Mouse (Mus musculus) kidney, embryonic 15.5 days (tissue): Measurements from ENCODE around the gene Gusb. TPM values are rescaled to one million over a fixed set of nuclear protein-coding genes. Genes with fewer than 3 reads are reported as not detected.
A peak's percentile ranks its signal among the peaks of the same experiment; 100 is the strongest.
"Not testable (repeated sequence)": the region's sequence is repeated elsewhere in the genome, so short reads cannot be mapped to it uniquely, and the experiment has no call there.

Source experiments
- ATAC-seq: fragments of 200-750 bp; cut with Nextera tagmentation; replicated peaks from 2 replicates; pipeline ENCODE4 v1.8.0; 2017; ENCODE audit warnings: moderate TSS enrichment; ENCODE audit not compliant: low FRiP score
- H3K27ac ChIP-seq: fragments of 300-500 bp; sonication (generic); 2 replicates; pipeline ENCODE4 v1.5.1; 2015; ENCODE audit warnings: mild to moderate bottlenecking, inconsistent platforms
- H3K27me3 ChIP-seq: fragments of 300-500 bp; sonication (generic); 2 replicates; pipeline ENCODE4 v1.6.1; 2015; ENCODE audit warnings: inconsistent platforms
- H3K36me3 ChIP-seq: fragments of 300-500 bp; sonication (generic); 2 replicates; pipeline ENCODE4 v1.6.1; 2015; ENCODE audit warnings: inconsistent platforms
- H3K4me1 ChIP-seq: fragments of 300-500 bp; sonication (generic); 2 replicates; pipeline ENCODE4 v1.6.1; 2015; ENCODE audit warnings: inconsistent platforms
- H3K4me2 ChIP-seq: fragments of 300-500 bp; sonication (generic); 2 replicates; pipeline ENCODE4 v1.6.1; 2015; ENCODE audit warnings: moderate library complexity, mild to moderate bottlenecking, inconsistent platforms
- H3K4me3 ChIP-seq: fragments of 300-500 bp; sonication (generic); replicated peaks from 2 replicates; pipeline ENCODE4 v1.5.1; 2015; ENCODE audit warnings: mild to moderate bottlenecking, inconsistent platforms
- H3K9ac ChIP-seq: fragments of 300-500 bp; sonication (generic); 2 replicates; pipeline ENCODE4 v1.6.1; 2015; ENCODE audit warnings: mild to moderate bottlenecking, inconsistent platforms
- H3K9me3 ChIP-seq: fragments of 300-500 bp; sonication (generic); replicated peaks from 2 replicates; pipeline ENCODE4 v1.6.1; 2016; ENCODE audit warnings: inconsistent platforms
- whole genome bisulfite sequencing: fragments of 180-500 bp; shearing (Covaris S2); methylation state at CpG from one replicate; pipeline ENCODE4 v1.1.7; 2015; ENCODE audit warnings: mixed read lengths; 5-methylcytosine and 5-hydroxymethylcytosine counted together
- polyA plus RNA-seq: library from polyadenylated mRNA; unstranded; fragments of >200 nt; fragmentation: Nextera tagmentation; extraction: Ambion mirVana; gene quantifications from 2 replicates; pipeline ENCODE4 v1.2.1, GENCODE M21; 2015

Gene Gusb
- polyA plus RNA-seq, 1 experiment from 2014 or later: 55.2 TPM

DNA sequence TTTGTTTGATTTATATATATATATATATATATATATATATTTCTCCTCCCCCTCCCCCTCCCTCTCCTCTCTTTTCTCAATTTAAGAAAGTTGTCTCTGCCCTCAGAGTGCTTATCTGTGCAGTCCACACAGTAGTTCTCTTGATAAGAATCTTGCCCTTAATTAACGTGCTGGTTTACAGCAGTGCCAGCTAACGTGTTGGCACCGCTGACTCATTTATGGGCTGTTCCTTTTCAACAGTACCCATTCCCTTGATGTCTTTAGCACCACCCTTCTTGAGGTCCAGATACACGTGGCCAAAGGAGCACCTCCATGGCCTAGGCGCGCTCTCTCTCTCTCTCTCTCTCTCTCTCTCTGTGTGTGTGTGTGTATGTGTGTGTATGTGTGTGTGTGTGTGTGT lies 47.1 kb downstream of the Gusb start:
- no peaks in the 10 kb centered on the region for H3K27me3 ChIP-seq
- H3K36me3 ChIP-seq: no peaks in the 10 kb centered on the region
- H3K9me3 ChIP-seq: no peaks in the 10 kb centered on the region
- H3K4me1 ChIP-seq: 0 out of 2 replicates have a peak, but pooled peaks cover 2% of the 10 kb centered on the region
- WGBS: 80% methylated on average over 6 of the region's 6 CpGs
- ATAC-seq: no peak
- no peak overlapping the region for H3K27ac ChIP-seq
- H3K9ac ChIP-seq: no peak overlapping the region
- no peak overlapping the region for H3K4me3 ChIP-seq
- no peak overlapping the region for H3K4me2 ChIP-seq

DNA sequence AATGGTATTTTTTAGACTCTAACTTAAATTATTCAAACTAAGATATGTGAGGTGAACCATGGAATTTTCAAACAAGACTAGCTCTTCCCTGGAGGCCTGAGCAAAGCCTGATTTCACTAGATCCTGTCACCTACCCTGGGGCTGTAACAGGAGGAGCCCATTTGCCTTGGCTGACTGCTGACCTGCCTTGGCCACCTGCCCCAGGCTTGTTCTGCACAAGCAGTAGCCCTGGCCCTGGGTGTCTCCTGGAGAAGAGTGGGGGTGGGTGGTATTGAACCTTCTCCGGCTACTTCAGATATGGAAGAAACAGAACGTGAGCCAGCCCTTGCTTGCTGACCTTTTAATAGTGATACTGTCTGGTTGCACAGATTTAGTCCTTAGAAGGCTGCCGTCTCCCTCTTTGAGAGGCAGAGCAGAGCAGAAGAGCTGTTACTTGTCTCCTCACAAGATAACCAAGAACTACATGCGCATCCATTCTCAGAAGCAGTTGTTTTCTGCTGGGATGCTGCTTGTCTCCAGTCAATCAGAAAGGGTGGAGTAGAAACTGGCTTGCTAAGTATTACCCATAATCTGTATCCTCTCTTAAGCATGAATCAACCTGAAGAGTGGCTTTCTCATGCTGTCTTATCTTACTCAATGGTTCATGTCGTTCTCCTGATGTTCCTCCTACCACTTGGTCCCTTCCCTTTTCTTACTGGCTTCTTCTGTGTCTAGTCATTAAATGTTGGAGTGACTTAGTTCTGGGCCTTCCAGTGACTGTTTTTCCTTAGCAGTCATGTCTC lies 48.2 kb downstream of the Gusb start:
- H3K9me3 ChIP-seq: no peaks in the 10 kb centered on the region
- no peak overlapping the region for H3K4me2 ChIP-seq
- WGBS: 80% methylated on average over 5 of the region's 5 CpGs
- no peak overlapping the region for H3K4me3 ChIP-seq
- H3K27ac ChIP-seq: no peak overlapping the region
- no peak for ATAC-seq
- H3K27me3 ChIP-seq: no peaks in the 10 kb centered on the region
- H3K4me1 ChIP-seq: 0 out of 2 replicates have a peak, but pooled peaks cover 2% of the 10 kb centered on the region
- no peak overlapping the region for H3K9ac ChIP-seq
- no peaks in the 10 kb centered on the region for H3K36me3 ChIP-seq

DNA sequence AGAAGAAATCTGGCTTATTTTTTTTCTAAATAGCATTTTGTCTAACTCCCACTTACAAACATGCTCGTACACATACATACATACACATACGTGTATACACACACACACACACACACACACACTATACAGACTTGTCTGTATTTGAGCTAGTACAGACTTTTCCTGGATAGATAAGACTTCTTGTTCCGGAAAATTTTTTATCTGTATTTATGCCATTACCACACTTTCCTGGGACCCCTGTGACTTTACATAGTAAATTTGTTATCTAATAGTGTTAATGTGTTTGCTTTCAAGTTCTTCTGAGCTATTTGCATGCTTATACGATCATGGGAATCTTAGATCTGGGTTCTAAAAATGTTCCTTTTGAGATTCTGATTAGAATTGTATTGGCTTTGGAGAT lies 50.7 kb downstream of the Gusb start:
- H3K4me1 ChIP-seq: 0 out of 2 replicates have a peak, but pooled peaks cover 2% of the 10 kb centered on the region
- 90% methylated on average over 4 of the region's 4 CpGs for WGBS
- no peak overlapping the region for H3K27ac ChIP-seq
- no peak for ATAC-seq
- H3K9me3 ChIP-seq: no peaks in the 10 kb centered on the region
- H3K4me2 ChIP-seq: no peak overlapping the region
- no peak overlapping the region for H3K4me3 ChIP-seq
- no peaks in the 10 kb centered on the region for H3K27me3 ChIP-seq
- H3K36me3 ChIP-seq: no peaks in the 10 kb centered on the region
- H3K9ac ChIP-seq: no peak overlapping the region

DNA sequence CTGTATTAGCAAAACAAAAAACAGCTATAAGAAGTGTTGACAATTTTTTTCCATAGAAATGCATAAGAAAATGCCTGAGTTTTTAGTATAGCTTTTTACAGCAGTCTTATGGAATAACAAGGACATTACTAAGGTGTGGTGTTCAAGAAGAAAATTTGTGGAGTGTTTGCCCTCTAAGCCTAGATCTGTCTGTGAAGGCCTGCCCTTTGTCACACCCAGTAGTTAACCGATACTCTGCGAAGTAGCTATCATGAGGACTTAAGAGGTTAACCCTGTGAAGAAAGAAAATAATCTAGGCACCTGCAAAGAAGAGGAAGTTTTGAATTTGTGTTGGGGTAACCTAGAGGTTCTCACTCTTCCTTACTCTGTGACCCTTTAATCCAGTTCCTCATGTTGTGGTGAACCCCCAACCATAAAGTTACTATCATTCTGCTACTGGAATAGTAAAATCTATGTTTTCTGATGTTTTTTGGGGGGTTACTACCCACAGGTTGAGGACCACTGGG lies 55.3 kb downstream of the Gusb start:
- no peak overlapping the region for H3K4me3 ChIP-seq
- 93% methylated on average over 2 of the region's 2 CpGs for WGBS
- no peak overlapping the region for H3K4me2 ChIP-seq
- H3K9me3 ChIP-seq: no peaks in the 10 kb centered on the region
- H3K36me3 ChIP-seq: peaks cover 7% of the 10 kb centered on the region; the same call in 1 of the 2 replicates
- H3K27ac ChIP-seq: no peak overlapping the region
- no peaks in the 10 kb centered on the region for H3K27me3 ChIP-seq
- H3K9ac ChIP-seq: no peak overlapping the region
- H3K4me1 ChIP-seq: peaks cover 11% of the 10 kb centered on the region
- no peak for ATAC-seq

DNA sequence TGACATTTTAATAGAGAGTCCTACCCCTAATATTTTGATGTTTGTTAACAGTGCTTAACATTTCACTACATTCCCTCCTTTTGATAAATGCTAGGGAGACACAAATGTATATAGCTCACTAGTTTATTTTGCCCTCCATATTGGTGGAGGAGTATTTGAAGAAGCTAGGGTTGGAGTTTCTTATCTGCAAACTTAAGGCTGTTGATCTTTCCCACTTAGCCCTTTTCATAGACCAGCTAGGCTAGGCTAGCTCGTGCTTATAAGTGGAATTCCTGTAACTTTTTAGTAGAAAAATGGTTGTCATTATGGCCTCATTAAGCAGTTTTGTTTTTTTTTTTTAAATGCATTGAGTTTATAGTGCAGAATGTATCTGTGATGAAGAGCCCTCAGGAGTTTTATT lies 59.4 kb downstream of the Gusb start:
- WGBS: 72% methylated on average over 1 of the region's 1 CpGs
- 0 out of 2 replicates have a peak overlapping the region, but pooled peaks have one; percentile 12 for H3K4me2 ChIP-seq
- H3K27me3 ChIP-seq: no peaks in the 10 kb centered on the region
- H3K9ac ChIP-seq: no peak overlapping the region
- H3K36me3 ChIP-seq: peaks cover 7% of the 10 kb centered on the region; the same call in 1 of the 2 replicates
- no peak for ATAC-seq
- no peak overlapping the region; the same call in 1 of the 2 replicates for H3K4me3 ChIP-seq
- H3K9me3 ChIP-seq: no peaks in the 10 kb centered on the region
- peaks cover 16% of the 10 kb centered on the region for H3K4me1 ChIP-seq
- H3K27ac ChIP-seq: no peak overlapping the region

DNA sequence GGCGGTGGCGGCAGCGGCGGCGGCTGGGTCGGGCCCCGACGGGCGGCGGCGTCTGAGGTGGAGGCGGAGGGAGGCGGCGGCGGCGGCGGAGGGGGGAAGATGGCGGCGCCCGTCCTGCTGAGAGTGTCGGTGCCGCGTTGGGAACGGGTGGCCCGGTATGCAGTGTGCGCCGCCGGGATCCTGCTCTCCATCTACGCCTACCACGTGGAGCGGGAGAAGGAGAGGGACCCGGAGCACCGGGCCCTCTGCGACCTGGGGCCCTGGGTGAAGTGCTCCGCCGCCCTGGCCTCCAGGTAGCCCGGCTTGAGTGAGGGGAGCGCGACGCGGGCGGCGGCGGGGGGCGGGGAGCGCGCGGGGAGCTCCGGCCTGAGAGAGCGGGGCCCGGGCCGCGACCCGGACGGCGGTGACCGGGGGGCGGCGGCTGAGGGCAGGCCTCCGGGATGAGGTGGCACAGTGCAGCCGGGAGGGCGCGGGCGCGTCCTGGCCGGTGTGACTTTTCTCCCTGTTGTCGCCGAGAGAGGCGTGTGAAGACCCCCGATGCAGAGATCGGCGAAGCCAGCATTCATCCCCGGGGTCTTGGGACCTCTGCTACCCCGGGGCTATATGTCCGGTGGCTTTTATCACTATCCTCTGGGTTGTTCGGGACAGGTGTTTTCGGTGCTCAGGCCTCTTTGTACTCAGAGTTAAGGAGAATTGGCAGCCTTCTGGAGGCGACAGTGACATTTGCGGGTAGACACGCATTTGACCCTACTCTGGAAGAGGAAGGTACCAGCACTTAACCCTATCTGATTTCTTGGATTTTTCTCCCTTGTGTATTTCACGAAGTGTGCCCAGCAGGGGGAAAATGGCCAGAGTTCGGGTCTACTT lies 60.5 kb downstream of the Gusb start:
- WGBS: under 1% methylated on average over 49 of the region's 82 CpGs
- H3K27me3 ChIP-seq, H3K9me3 ChIP-seq, H3K36me3 ChIP-seq: not testable (repeated sequence)
- ATAC-seq: peak; percentile 50
- Histone ChIP-seq H3K9ac (peak overlapping the region; percentile 85), H3K4me2 (peak overlapping the region; percentile 74), H3K27ac (peak overlapping the region; percentile 75), H3K4me3 (peak overlapping the region; percentile 93), H3K4me1 (peaks cover 16% of the 10 kb centered on the region)

DNA sequence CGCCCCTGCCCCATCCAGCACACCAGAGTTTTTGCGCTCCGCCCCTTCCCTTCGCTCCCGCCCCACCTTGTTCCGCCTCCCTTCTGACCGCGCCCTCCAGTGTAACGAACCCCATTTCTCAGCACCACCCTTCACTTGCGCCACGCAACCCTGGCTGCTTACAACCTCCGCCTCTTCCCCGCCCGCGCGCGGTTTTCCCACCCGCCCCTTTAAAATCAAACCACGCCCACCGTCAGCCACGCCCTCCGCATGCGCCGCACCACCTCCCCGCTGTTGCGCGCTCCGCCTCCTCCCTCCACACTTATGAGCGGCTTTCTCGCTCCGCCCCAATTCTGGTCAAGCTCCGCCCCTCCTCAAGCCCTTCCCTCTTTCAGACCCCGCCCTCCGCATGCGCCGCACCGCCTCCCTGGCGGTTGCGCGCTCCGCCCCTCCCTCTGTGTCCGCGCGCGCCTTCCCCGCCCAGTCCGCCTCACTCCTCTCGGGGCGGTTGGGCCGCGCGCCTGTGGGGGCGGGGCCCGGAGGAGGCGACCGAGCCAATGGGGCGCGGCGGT lies 61.3 kb downstream of the Gusb start, which contains the start of gene Vkorc1l1:
TSS of gene Vkorc1l1 (plus strand) at position 476 of the 551 bp plus-strand sequence.
- Histone ChIP-seq H3K36me3 (peaks cover 7% of the 10 kb centered on the region; the same call in 1 of the 2 replicates), H3K4me1 (peaks cover 16% of the 10 kb centered on the region), H3K4me3 (peak within 1 kb of the TSS; percentile 93), H3K4me2 (peak within 1 kb of the TSS; percentile 74), H3K9me3 (no peaks in the 10 kb centered on the region), H3K27ac (peak within 1 kb of the TSS; percentile 75), H3K9ac (peak within 1 kb of the TSS; percentile 85), H3K27me3 (no peaks in the 10 kb centered on the region)
- ATAC-seq: peak; percentile 98
- WGBS: under 1% methylated on average over 54 of the region's 59 CpGs

DNA sequence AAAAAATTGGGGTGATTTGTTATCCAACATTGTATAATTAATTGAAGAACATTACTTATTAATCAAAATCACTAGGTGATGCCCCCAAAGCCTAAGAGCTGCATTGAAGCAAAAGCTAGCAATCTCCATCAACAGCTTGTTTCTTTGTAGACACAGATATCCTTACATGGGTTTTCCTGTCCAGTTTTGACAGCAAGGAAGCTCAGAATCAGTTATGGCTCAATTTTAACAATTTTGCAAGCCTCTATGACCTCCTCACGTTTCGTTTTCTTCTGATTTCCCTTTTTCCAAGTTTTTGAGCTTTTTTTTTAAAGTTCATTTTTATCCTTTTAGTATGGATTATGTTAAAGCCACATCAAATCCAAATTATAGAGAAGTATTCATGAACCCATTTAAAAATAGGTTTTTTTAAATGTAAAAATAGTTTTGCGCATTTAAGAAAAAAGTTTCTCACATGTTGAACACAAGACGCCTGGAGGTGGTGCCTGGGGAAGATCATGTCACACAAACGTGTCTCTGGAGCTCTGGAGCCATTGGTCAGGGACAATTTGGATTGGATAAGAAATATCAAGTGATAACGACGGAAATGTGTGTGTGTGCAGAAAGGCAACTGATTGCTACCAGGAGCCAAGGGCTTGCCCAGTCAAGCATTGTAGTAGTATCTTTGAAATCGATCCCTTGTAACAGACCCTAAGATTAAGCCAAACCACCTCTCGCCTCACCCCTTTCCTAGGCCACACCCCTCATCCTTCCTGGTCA lies 61.9 kb downstream of the Gusb start:
- Histone ChIP-seq H3K27me3 (no peaks in the 10 kb centered on the region), H3K4me3 (peak overlapping the region; percentile 93), H3K4me1 (peaks cover 16% of the 10 kb centered on the region), H3K4me2 (peak overlapping the region; percentile 55), H3K9me3 (no peaks in the 10 kb centered on the region), H3K27ac (peak overlapping the region; percentile 59), H3K9ac (peak overlapping the region; percentile 15; the same call in 1 of the 2 replicates), H3K36me3 (peaks cover 7% of the 10 kb centered on the region; the same call in 1 of the 2 replicates)
- 3% methylated on average over 9 of the region's 9 CpGs for WGBS
- peak; percentile 34; the same call in 1 of the 2 replicates for ATAC-seq

DNA sequence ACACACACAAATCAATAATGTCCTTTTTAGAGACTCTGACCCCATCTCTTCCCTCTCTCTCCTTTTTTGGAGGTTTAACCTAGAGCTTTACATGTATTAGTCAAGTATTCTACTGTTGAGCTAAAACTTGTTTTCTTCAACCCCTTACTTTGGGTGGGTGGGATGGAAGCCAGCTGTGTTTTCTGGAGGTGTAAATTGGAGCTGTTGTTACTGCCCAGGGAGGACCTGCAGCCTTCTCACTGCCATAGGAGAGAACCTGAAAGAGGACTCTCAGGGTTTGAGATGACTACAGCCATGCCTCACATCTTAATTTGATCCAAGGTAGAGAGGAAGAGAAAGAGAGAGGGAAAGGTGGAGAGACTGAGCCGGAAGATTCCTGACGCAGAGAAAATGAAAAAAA lies 62.6 kb downstream of the Gusb start:
- Histone ChIP-seq H3K36me3 (peaks cover 4% of the 10 kb centered on the region; the same call in 1 of the 2 replicates), H3K27me3 (no peaks in the 10 kb centered on the region), H3K9me3 (no peaks in the 10 kb centered on the region), H3K27ac (no peak overlapping the region), H3K4me2 (peak overlapping the region; percentile 55; the same call in 1 of the 2 replicates), H3K9ac (no peak overlapping the region), H3K4me1 (peaks cover 16% of the 10 kb centered on the region), H3K4me3 (no peak overlapping the region)
- WGBS: 58% methylated on average over 2 of the region's 2 CpGs
- no peak for ATAC-seq
